Mouse (Mus musculus) limb, embryonic 13.5 days (tissue): Measurements from ENCODE around the gene Ssu72. TPM values are rescaled to one million over a fixed set of nuclear protein-coding genes. Genes with fewer than 3 reads are reported as not detected.
"Not testable (repeated sequence)": the region's sequence is repeated elsewhere in the genome, so short reads cannot be mapped to it uniquely, and the experiment has no call there.

Experiments used
- ATAC-seq: fragments of 200-750 bp; cut with Nextera tagmentation; 2 replicates; pipeline ENCODE4 v1.8.0; 2017; ENCODE audit warnings: low read depth, moderate number of reproducible peaks, moderate TSS enrichment; ENCODE audit not compliant: low FRiP score
- H3K27ac ChIP-seq: fragments of 300-500 bp; sonication (generic); 2 replicates; pipeline ENCODE4 v1.5.1; 2015; ENCODE audit warnings: inconsistent platforms, mild to moderate bottlenecking, moderate library complexity
- H3K27me3 ChIP-seq: fragments of 300-500 bp; sonication (generic); 2 replicates; pipeline ENCODE4 v1.6.1; 2015; ENCODE audit warnings: mild to moderate bottlenecking, inconsistent platforms
- H3K36me3 ChIP-seq: fragments of 300-500 bp; sonication (generic); 2 replicates; pipeline ENCODE4 v1.6.1; 2015; ENCODE audit warnings: inconsistent platforms, mild to moderate bottlenecking, moderate library complexity
- H3K4me1 ChIP-seq: fragments of 300-500 bp; sonication (generic); 2 replicates; pipeline ENCODE4 v1.6.1; 2015; ENCODE audit warnings: inconsistent platforms
- H3K4me2 ChIP-seq: fragments of 300-500 bp; sonication (generic); replicated peaks from 2 replicates; pipeline ENCODE4 v1.6.1; 2015; ENCODE audit warnings: inconsistent platforms, mild to moderate bottlenecking, moderate library complexity
- H3K4me3 ChIP-seq: fragments of 300-500 bp; sonication (generic); 2 replicates; pipeline ENCODE4 v1.5.1; 2015; ENCODE audit warnings: moderate library complexity, mild to moderate bottlenecking, inconsistent platforms
- H3K9ac ChIP-seq: fragments of 300-500 bp; sonication (generic); 2 replicates; pipeline ENCODE4 v1.6.1; 2015; ENCODE audit warnings: mild to moderate bottlenecking, inconsistent platforms
- H3K9me3 ChIP-seq: fragments of 300-500 bp; sonication (generic); 2 replicates; pipeline ENCODE4 v1.6.1; 2016; ENCODE audit warnings: inconsistent platforms
- WGBS: fragments of 180-500 bp; shearing (Covaris S2); methylation state at CpG from one replicate; pipeline ENCODE4 v1.1.7; 2015; 5-methylcytosine and 5-hydroxymethylcytosine counted together
- polyA plus RNA-seq: library from polyadenylated mRNA; unstranded; fragments of >200 nt; fragmentation: Nextera tagmentation; extraction: Ambion mirVana; gene quantifications from 2 replicates; pipeline ENCODE4 v1.2.1, GENCODE M21; 2015

Gene Ssu72
- polyA plus RNA-seq, 1 experiment from 2014 or later: 141 TPM

- Histone ChIP-seq H3K4me1 (peaks cover 10% of the 10 kb centered on the region), H3K4me3 (no peak overlapping the region), H3K9ac (no peak overlapping the region), H3K36me3 (peaks cover 75% of the 10 kb centered on the region), H3K27ac (no peak overlapping the region), H3K27me3 (no peaks in the 10 kb centered on the region), H3K4me2 (no peak overlapping the region), H3K9me3 (no peaks in the 10 kb centered on the region)
- 80% methylated on average over 36 of the region's 37 CpGs for WGBS
- no peak for ATAC-seq
Observed at GRCm38 (mm10) chr4:155739741-155740636, 35.4 kb downstream of the Ssu72 start.

DNA sequence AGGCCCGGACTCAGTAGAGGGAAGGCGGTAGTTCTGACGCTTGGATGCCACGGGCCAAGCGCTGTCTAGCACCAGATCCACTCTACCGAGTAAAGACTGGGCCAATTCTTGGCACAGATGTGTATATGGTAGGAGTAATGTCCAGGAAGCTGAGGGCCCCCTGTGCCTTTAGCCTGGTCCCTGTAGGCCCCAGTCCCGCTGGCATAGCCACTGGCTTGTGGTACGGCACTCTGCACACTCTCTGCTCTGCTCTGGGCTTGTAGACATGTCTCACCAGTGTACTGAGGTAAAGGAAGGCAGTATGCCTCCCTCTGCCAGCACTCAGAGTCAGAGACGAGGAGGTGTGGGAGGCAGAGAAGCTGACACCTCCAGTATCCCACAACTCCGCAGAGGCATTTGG is 36.1 kb downstream of the Ssu72 start:
- H3K4me2 ChIP-seq, H3K9me3 ChIP-seq, H3K4me3 ChIP-seq, H3K27ac ChIP-seq, H3K4me1 ChIP-seq, H3K27me3 ChIP-seq, H3K9ac ChIP-seq, ATAC-seq: not testable (repeated sequence)
- WGBS: 92% methylated on average over 10 of the region's 10 CpGs
- peaks cover 82% of the 10 kb centered on the region for H3K36me3 ChIP-seq

DNA sequence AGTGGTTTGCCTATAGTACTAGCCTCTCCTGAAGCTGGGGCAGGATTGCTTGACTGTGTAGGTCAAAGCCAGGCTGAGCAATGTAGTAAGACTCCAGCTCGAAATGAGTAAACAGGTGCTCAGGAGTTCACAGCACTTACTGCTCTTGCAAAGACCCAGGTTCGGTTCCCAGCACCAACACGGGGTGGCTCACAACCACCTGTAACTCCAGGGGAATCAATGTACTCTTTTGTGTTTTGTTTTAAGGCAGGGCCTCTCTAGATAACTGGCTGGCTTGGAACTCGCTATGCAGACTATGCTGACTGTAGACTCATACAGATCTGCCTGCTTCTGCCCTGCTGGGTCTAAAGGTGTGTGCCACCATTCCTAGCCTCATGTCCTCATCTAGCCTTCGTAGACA is 38.1 kb downstream of the Ssu72 start:
- H3K4me3 ChIP-seq: no peak overlapping the region
- H3K4me2 ChIP-seq: no peak overlapping the region
- H3K9ac ChIP-seq: no peak overlapping the region
- H3K36me3 ChIP-seq: peaks cover 89% of the 10 kb centered on the region
- no peaks in the 10 kb centered on the region for H3K27me3 ChIP-seq
- 96% methylated on average over 5 of the region's 5 CpGs for WGBS
- no peaks in the 10 kb centered on the region for H3K9me3 ChIP-seq
- no peak for ATAC-seq
- no peaks in the 10 kb centered on the region for H3K4me1 ChIP-seq
- no peak overlapping the region for H3K27ac ChIP-seq

GRCm38 (mm10) chr4:155744474-155744873 is 39.9 kb downstream of the Ssu72 start:
- ATAC-seq: no peak
- H3K4me2 ChIP-seq: no peak overlapping the region
- no peak overlapping the region for H3K27ac ChIP-seq
- no peaks in the 10 kb centered on the region for H3K27me3 ChIP-seq
- no peaks in the 10 kb centered on the region for H3K4me1 ChIP-seq
- no peak overlapping the region for H3K4me3 ChIP-seq
- no peak overlapping the region for H3K9ac ChIP-seq
- WGBS: 92% methylated on average over 8 of the region's 8 CpGs
- peaks cover 99% of the 10 kb centered on the region for H3K36me3 ChIP-seq
- H3K9me3 ChIP-seq: no peaks in the 10 kb centered on the region

DNA sequence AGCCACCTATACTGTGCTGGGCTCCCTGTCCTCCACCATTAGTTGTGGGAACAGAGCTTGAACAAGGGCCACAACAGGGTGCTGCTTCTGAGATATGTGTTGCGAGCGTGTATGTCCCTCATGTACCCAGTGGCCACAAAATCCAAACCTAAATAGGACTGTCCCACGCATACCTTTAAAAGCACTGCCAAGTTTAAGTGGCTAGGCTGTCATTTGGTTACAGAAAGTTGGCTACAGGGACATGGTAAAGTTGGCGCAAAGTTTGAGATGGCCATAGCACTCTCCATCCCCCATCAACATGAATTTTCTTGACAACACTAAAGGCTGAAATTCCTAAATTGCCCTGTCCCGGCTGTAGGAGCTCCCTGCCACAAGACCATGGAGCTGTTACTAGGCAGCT is 40.5 kb downstream of the Ssu72 start:
- Histone ChIP-seq H3K4me3 (no peak overlapping the region), H3K27me3 (no peaks in the 10 kb centered on the region), H3K4me1 (no peaks in the 10 kb centered on the region), H3K36me3 (peaks cover 99% of the 10 kb centered on the region), H3K9ac (no peak overlapping the region), H3K9me3 (no peaks in the 10 kb centered on the region), H3K27ac (no peak overlapping the region), H3K4me2 (no peak overlapping the region)
- 91% methylated on average over 5 of the region's 5 CpGs for WGBS
- ATAC-seq: no peak

DNA sequence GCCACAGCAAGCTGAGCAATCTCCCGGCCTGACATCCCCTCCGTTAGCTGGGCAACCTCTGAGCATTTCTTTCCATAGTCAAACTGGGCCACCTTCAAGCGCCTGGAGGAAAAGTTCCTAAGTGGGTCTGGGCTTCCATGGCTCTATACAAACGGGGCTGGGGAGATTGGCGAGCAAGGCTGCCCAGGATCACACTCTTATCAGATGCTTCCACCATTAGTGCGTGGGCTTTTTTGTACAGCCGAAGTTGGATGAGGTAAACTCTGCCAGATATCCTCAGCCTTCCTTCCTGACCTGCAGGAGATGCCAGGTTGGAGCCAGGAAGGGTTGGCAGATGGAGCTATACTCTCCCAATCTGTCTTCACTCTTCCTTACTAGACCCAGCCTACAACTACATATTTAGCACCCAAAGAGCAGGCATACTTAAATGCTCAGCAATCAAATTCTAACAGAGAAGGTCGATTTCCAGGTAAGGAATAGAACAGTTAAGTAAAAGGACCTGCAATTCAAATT is 41.5 kb downstream of the Ssu72 start:
- Histone ChIP-seq H3K36me3 (peaks cover 99% of the 10 kb centered on the region), H3K4me2 (no peak overlapping the region), H3K27me3 (no peaks in the 10 kb centered on the region), H3K9ac (no peak overlapping the region), H3K9me3 (no peaks in the 10 kb centered on the region), H3K27ac (no peak overlapping the region), H3K4me1 (no peaks in the 10 kb centered on the region), H3K4me3 (no peak overlapping the region)
- ATAC-seq: no peak
- WGBS: 88% methylated on average over 8 of the region's 8 CpGs

- Histone ChIP-seq H3K4me2 (no peak overlapping the region), H3K27me3 (no peaks in the 10 kb centered on the region), H3K4me3 (no peak overlapping the region), H3K27ac (no peak overlapping the region), H3K4me1 (no peaks in the 10 kb centered on the region), H3K9me3 (no peaks in the 10 kb centered on the region), H3K9ac (no peak overlapping the region), H3K36me3 (peaks cover 99% of the 10 kb centered on the region)
- ATAC-seq: no peak
- WGBS: 90% methylated on average over 17 of the region's 17 CpGs
Observed at GRCm38 (mm10) chr4:155746575-155747490, 42.2 kb downstream of the Ssu72 start.

DNA sequence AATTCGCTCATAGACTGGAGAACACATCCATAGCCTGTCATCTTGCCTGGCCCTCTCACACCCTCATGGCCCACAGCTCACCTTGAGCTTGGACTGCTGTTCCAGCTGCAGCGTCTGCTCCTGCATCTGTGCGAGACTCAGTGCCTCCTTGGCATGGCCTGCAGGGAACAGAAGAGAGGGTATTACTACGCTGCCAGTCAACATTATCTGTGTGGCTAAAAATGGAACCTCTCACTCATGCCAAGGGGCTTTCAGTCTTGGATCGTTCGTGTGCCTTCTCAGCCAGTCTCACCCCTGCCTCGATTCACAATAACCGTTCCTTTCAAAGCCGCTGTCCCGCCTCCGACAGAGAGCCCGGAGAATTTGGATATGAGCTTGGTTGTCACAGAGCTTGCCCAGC is 52.4 kb downstream of the Ssu72 start:
- WGBS: 92% methylated on average over 12 of the region's 12 CpGs
- Histone ChIP-seq H3K27me3 (no peaks in the 10 kb centered on the region), H3K4me3 (no peak overlapping the region), H3K36me3 (peaks cover 59% of the 10 kb centered on the region), H3K9me3 (no peaks in the 10 kb centered on the region), H3K4me1 (peaks cover 28% of the 10 kb centered on the region), H3K4me2 (no peak overlapping the region), H3K27ac (no peak overlapping the region), H3K9ac (no peak overlapping the region)
- no peak for ATAC-seq

DNA sequence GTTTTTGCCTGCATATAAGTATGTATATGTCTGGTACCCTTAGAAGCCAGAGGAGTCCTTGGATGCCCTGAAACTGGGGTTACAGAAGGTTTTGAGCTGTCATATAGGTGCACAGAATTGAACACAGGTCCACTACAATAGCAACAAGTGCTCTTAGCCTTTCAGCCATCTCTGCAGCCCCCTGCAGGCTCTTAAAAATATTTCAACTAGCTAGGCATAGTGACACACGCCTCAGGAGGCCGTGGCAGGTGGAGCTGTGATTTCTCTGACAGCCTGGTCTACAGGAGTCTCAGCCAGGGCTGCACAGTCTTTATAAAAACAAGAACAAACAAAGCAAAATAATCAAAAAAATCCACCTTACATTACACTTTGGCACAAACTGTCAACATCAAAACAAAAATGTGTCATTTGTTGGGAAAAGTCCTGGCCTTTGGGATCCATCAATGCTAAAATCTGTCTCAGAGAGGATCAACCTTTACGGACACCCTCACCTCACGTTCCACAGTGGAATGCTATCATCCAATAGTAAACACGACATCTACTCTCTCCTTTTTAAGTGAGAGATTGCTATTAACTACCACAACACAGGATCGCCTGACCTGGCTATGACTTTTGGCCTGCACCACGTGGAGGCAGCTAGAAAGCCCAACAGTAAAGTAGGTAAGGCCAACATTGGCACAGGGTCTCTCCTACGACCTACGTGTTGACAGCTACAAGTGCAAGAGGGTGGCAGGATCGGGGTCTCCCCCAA is 55.4 kb downstream of the Ssu72 start:
- Histone ChIP-seq H3K4me2 (peak overlapping the region; percentile 98), H3K36me3 (peaks cover 31% of the 10 kb centered on the region), H3K4me3 (peak overlapping the region; percentile 91), H3K9ac (peak overlapping the region; percentile 87), H3K9me3 (no peaks in the 10 kb centered on the region), H3K27me3 (no peaks in the 10 kb centered on the region), H3K4me1 (peaks cover 28% of the 10 kb centered on the region), H3K27ac (no peak overlapping the region)
- no peak for ATAC-seq
- 4% methylated on average over 10 of the region's 10 CpGs for WGBS

- WGBS: 1% methylated on average over 68 of the region's 68 CpGs
- H3K4me3 ChIP-seq: peak within 1 kb of the TSS; percentile 91
- peak within 1 kb of the TSS; percentile 29; the same call in 1 of the 2 replicates for H3K27ac ChIP-seq
- peak; percentile 96 for ATAC-seq
- peaks cover 24% of the 10 kb centered on the region for H3K36me3 ChIP-seq
- H3K4me2 ChIP-seq: peak within 1 kb of the TSS; percentile 98
- peak within 1 kb of the TSS; percentile 90 for H3K9ac ChIP-seq
- H3K27me3 ChIP-seq: no peaks in the 10 kb centered on the region
- H3K9me3 ChIP-seq: no peaks in the 10 kb centered on the region
- H3K4me1 ChIP-seq: peaks cover 28% of the 10 kb centered on the region
Observed at GRCm38 (mm10) chr4:155760613-155761355, 56.2 kb downstream of the Ssu72 start, which contains the start of gene Atad3a. Gene Atad3a, minus strand, starts transcription at chr4:155761093.
